Mouse (Mus musculus): ENCODE measurements around the gene Cdkn2d. TPM values are rescaled to one million over a fixed set of nuclear protein-coding genes. Genes with fewer than 3 reads are reported as not detected.
A peak's percentile ranks its signal among the peaks of the same experiment; 100 is the strongest.
"Not testable (repeated sequence)": the region's sequence is repeated elsewhere in the genome, so short reads cannot be mapped to it uniquely, and the experiment has no call there.

The Cdkn2d gene
- polyA plus RNA-seq, 1 experiment: 11.1 TPM

DNA sequence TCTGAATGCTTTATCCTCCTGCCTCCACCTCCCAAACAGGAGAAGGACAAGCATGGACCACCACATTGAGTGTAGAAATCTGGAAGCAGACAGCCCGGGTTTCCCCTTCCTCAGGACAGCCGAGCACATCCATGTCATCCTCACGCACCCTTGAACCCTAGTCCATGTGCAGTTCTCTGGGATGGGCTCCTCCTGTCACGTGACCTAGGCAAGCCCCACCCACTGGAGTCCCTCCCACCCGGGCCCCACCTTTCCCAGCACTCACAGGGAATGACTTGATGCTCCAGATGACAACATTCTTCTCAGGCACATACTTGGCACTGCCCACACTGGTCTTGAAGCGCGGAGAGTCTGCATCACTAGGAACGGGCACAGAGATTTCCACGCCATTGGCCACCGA, 7.8 kb upstream of the Cdkn2d start:
- H3K27ac ChIP-seq (replicated peaks; ENCODE audit: low read depth, low read length): no peak overlapping the region
- no peak overlapping the region for H3K4me3 ChIP-seq (ENCODE audit: insufficient read depth, low read depth, low read length)
- no peaks in the 10 kb centered on the region for H3K4me1 ChIP-seq (ENCODE audit: control insufficient read depth, insufficient read depth, insufficient read length, low read length)

DNA sequence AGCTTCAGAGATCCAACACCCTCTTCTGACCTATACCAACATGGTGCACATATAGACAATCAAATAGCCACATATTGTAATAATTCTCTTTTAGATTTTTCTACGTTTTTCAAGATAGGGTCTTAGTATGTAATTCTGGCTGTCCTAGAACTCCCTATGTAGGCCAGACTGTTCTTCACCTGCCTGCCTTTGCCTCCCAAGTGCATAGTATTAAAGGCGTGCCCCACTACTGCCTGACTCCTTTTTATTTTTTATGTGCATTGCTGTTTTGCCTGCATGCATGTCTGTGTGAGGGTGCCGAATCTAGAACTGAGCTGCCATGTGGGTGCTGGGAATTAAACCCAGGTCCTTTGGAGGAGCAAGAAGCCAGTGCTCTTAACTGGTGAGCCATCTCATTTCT, 1.1 kb upstream of the Cdkn2d start:
- no peak overlapping the region for H3K4me3 ChIP-seq (ENCODE audit: insufficient read depth, low read depth, low read length)
- H3K27ac ChIP-seq (replicated peaks; ENCODE audit: low read depth, low read length): no peak overlapping the region
- peaks cover 8% of the 10 kb centered on the region for H3K4me1 ChIP-seq (ENCODE audit: control insufficient read depth, insufficient read depth, insufficient read length, low read length)

- H3K4me3 ChIP-seq (ENCODE audit: insufficient read depth, low read depth, low read length): peak overlapping the region; percentile 25
- not testable (repeated sequence) for H3K27ac ChIP-seq (replicated peaks; ENCODE audit: low read depth, low read length)
These were observed 661 bp upstream of the Cdkn2d start for GRCm38 (mm10) chr9:21291868-21292267.

GRCm38 (mm10) chr9:21290589-21290988, 618 bp downstream of the Cdkn2d start:
- H3K4me3 ChIP-seq (ENCODE audit: insufficient read depth, low read depth, low read length): peak overlapping the region; percentile 73
- peak overlapping the region; percentile 21; the same call in 1 of the 2 replicates for H3K27ac ChIP-seq (replicated peaks; ENCODE audit: low read depth, low read length)
- peaks cover 12% of the 10 kb centered on the region for H3K4me1 ChIP-seq (ENCODE audit: control insufficient read depth, insufficient read depth, insufficient read length, low read length)

More at GRCm38 (mm10) chr9:21291868-21292267, 661 bp upstream of the Cdkn2d start:
- H3K4me1 ChIP-seq (ENCODE audit: control insufficient read depth, insufficient read depth, insufficient read length, low read length): not testable (repeated sequence)

DNA sequence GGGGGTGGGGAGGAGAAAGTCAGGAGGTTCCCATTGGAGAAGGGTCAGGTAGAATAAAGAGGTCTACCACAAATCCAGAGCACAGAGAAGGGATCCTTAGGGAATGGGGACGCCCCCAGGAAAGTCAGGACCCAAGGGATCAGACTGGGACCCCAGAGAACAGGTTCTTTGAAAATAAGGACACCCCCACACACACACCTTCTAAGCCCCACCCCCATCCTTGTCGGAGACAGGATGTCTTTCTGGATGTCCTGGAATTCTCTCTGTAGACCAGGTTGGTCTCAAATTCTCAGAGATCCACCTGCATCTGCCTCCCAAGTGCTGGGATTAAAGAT, 1.9 kb downstream of the Cdkn2d start:
- Histone ChIP-seq H3K4me1 (ENCODE audit: control insufficient read depth, insufficient read depth, insufficient read length, low read length) (peaks cover 12% of the 10 kb centered on the region), H3K4me3 (ENCODE audit: insufficient read depth, low read depth, low read length) (0 out of 2 replicates have a peak overlapping the region, but pooled peaks have one; percentile 2), H3K27ac (replicated peaks; ENCODE audit: low read depth, low read length) (no peak overlapping the region)

DNA sequence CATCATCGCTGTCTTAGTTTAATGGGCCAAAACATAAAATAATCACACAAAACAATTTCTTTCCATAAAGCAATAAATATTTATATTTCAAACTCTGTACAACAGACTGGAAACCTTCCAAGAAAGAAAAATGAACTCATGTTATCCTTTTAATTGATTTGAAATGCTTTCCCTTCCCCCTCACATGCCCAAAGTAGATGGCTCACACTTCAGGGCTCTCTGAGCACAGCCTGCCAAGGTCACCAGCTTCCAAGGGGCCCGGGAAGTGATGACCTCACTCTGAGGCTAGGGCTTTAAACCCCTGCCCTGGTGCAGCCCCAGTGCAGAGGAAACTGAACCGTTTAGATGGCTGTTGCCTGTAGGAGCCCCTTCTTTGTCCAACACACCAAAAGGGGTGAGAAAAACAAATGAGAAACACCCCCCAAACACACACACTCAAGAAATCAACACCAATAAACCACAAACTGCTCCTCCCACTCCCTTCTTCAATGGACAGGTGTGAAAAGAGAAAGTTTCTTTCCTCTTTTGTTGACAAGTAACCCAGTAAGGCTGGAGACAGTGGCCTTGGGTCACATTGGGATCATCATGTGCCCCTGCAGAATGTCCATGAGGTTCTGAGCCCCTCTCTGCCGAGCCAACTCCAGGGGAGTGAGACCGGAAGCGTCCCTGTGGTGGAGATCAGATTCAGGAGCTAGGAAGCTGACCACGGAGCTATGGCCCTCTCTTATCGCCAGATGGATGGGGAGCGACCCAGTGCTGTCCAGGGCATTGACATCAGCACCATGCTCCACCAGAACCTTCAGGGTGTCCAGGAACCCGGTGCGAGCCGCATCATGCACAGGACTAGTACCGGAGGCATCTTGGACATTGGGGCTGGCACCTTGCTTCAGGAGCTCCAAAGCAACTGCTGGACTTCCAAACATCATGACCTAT, 2.5 kb downstream of the Cdkn2d start:
- peak overlapping the region; percentile 58 for H3K4me3 ChIP-seq (ENCODE audit: insufficient read depth, low read depth, low read length)
- H3K27ac ChIP-seq (replicated peaks; ENCODE audit: low read depth, low read length): peak overlapping the region; percentile 69
- H3K4me1 ChIP-seq (ENCODE audit: control insufficient read depth, insufficient read depth, insufficient read length, low read length): peaks cover 12% of the 10 kb centered on the region

DNA sequence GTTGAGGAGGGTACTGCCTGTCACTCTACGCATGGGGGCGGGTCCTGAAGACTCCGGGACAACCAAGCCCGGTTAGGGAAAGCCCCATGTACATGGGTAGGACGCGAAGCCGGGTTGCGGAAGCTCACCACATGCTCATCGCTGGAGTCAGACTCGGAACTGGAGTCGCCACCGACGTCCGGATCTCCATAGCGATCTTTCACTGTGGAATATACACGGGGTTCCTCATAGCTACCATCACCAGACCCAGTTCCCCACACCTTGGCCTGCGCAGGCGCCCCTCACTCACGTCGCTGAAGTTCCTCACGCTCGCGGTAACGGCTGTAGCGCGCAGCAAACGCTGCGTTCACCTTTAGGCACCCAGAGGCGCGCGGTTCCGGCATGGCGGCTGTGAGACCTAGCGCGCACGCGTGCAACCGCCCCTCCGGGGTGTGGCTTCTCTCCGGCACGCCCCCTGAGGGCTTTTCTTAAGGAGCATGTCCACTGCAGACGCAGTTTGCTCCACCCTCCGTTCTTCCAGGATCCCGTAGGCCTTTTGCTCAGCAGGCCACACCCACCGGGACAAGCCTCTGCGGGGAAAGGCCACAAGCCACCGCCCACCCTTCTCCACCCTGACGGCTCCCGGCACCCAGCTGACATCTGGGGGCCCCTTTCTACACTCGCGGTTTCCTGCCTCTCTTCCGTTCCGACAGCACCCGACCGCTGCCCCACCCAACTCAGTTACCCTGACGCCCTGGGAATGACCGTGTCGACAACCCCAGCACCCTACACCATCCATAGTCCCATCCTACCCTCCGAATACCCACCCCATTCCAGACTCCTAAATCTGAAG, 3.4 kb downstream of the Cdkn2d start, which contains the start of gene Kri1:
Kri1 (minus strand) TSS at position 399 of the 832 bp plus-strand sequence.
- peaks cover 12% of the 10 kb centered on the region for H3K4me1 ChIP-seq (ENCODE audit: control insufficient read depth, insufficient read depth, insufficient read length, low read length)
- H3K27ac ChIP-seq (replicated peaks; ENCODE audit: low read depth, low read length): peak within 1 kb of the TSS; percentile 75
- peak within 1 kb of the TSS; percentile 78 for H3K4me3 ChIP-seq (ENCODE audit: insufficient read depth, low read depth, low read length)

GRCm38 (mm10) chr9:21286753-21287152, 4.5 kb downstream of the Cdkn2d start:
- Histone ChIP-seq H3K4me1 (ENCODE audit: control insufficient read depth, insufficient read depth, insufficient read length, low read length) (peaks cover 12% of the 10 kb centered on the region), H3K4me3 (ENCODE audit: insufficient read depth, low read depth, low read length) (peak overlapping the region; percentile 78; the same call in 1 of the 2 replicates), H3K27ac (replicated peaks; ENCODE audit: low read depth, low read length) (no peak overlapping the region)

- peaks cover 14% of the 10 kb centered on the region for H3K4me1 ChIP-seq (ENCODE audit: control insufficient read depth, insufficient read depth, insufficient read length, low read length)
- H3K27ac ChIP-seq (replicated peaks; ENCODE audit: low read depth, low read length): no peak overlapping the region
- no peak overlapping the region for H3K4me3 ChIP-seq (ENCODE audit: insufficient read depth, low read depth, low read length)
These were observed 7.2 kb downstream of the Cdkn2d start for GRCm38 (mm10) chr9:21283994-21284393.

DNA sequence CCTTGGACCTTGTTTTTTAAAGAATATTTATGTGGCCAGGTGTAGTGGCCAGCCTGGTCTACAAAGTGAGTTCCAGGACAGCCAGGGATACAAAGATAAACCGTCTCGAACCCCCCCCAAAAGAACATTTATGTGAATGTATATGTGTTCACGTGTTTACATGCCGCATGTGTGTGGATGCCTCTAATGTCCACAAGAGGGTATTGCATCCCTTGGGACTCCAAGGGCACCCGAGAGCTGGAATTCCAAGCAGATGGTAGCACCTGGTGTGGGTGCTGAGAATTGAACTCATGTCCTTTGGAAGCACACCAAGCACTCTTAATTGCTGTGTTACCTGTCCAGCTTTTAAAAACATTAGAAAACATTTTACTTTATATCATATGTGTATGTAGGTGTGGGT, 7.6 kb downstream of the Cdkn2d start:
- no peak overlapping the region for H3K4me3 ChIP-seq (ENCODE audit: insufficient read depth, low read depth, low read length)
- no peak overlapping the region for H3K27ac ChIP-seq (replicated peaks; ENCODE audit: low read depth, low read length)
- peaks cover 14% of the 10 kb centered on the region for H3K4me1 ChIP-seq (ENCODE audit: control insufficient read depth, insufficient read depth, insufficient read length, low read length)

GRCm38 (mm10) chr9:21277776-21278175, 13.4 kb downstream of the Cdkn2d start:
- no peak overlapping the region for H3K4me3 ChIP-seq (ENCODE audit: insufficient read depth, low read depth, low read length)
- no peak overlapping the region for H3K27ac ChIP-seq (replicated peaks; ENCODE audit: low read depth, low read length)
- H3K4me1 ChIP-seq (ENCODE audit: control insufficient read depth, insufficient read depth, insufficient read length, low read length): peaks cover 11% of the 10 kb centered on the region

DNA sequence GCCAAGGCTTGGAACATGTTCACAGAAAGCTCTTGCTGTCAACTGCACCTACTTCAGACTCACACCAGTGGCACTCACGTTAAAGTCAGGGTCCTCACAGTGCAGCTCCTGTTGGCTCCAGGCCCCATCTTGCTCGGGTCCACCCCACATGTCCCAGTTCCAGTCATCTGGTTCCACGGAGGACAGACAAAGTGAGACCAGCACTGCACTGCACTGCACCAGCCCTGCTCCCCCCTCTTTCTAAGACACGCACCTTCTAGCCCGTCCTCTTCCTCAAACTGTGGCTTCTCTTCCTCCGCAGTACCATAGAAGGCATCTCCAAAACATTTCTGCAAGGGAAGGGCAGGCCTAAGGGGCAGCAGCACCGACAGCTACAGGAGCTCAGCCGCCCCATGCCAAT, 14.9 kb downstream of the Cdkn2d start:
- Histone ChIP-seq H3K4me1 (ENCODE audit: control insufficient read depth, insufficient read depth, insufficient read length, low read length) (peaks cover 11% of the 10 kb centered on the region), H3K4me3 (ENCODE audit: insufficient read depth, low read depth, low read length) (no peak overlapping the region)

DNA sequence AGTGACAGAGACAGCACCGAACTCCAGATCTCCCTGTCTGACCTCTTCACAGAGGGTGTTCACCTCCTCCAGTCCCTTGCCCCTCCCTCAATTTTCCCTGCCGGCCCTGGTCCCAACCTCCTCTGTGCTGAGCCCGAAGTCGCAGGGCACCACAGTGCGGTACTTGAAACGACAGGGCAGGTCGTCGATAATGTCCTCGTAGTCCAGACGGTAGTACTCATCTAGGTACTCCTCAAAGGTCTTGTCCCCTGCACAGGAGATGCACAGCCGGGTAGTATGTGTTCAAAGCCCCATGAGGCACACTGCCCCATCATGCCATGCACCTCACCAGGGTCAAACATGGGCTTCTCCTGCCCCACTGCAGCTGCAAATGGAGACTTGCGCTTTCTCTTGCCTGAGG, 15.5 kb downstream of the Cdkn2d start:
- Histone ChIP-seq H3K27ac (replicated peaks; ENCODE audit: low read depth, low read length) (no peak overlapping the region), H3K4me3 (ENCODE audit: insufficient read depth, low read depth, low read length) (no peak overlapping the region), H3K4me1 (ENCODE audit: control insufficient read depth, insufficient read depth, insufficient read length, low read length) (peaks cover 11% of the 10 kb centered on the region)

More for the DNA sequence above, 14.9 kb downstream of the Cdkn2d start:
- no peak overlapping the region for H3K27ac ChIP-seq (replicated peaks; ENCODE audit: low read depth, low read length)

DNA sequence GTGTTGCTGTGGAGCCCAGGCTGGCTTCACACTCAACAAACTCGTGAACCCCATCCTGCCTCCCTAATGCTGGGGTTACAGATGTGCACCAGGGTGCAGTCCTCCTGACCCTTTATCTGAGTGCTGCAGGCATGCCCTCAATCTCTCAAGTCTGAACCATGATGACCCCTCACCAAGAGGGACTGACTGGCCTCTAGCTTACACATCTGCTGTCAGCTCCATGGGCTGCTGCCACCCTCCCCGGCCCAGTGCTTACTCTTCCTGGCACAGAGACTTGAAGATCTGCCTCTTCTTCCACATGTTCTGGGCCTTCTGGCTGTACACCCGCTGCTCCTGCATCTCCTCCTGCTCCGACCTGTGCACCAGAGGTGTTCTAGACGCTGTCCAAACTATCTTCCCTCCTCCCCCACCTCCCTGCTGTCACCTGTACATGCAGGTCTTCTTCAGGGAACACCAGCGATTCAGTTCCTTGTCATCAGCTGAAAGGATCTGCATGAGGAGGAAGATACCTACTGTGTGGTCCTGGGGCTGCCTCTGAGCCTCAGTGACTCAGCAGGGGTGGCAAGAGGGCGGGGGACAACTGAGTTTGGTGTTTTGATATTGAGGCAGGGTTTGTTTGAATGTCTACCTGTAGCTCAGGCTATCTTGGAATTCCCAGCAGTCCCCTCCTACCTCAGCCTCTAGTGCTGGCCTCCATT, 16.0 kb downstream of the Cdkn2d start:
- no peak overlapping the region for H3K27ac ChIP-seq (replicated peaks; ENCODE audit: low read depth, low read length)
- no peak overlapping the region for H3K4me3 ChIP-seq (ENCODE audit: insufficient read depth, low read depth, low read length)
- peaks cover 11% of the 10 kb centered on the region for H3K4me1 ChIP-seq (ENCODE audit: control insufficient read depth, insufficient read depth, insufficient read length, low read length)

DNA sequence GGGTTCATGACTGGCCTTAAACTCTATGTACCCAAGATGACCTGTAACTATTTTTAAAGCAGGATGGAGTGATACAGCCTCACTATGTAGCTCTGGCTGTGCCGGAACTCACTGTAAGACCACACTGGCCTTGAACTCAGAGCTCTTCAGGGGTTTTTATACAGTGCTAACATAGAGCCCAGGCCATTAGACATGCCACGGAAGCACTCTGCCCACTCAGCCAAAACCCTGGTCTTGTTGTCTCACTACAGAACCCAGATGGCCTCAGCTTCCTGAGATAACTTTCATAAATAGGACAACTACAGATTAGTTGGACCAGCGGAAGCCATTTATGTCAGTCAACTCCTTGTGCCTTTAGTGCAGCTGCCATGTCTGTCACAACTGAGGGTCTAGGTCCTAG, 16.9 kb downstream of the Cdkn2d start:
- Histone ChIP-seq H3K27ac (replicated peaks; ENCODE audit: low read depth, low read length) (no peak overlapping the region), H3K4me1 (ENCODE audit: control insufficient read depth, insufficient read depth, insufficient read length, low read length) (peaks cover 8% of the 10 kb centered on the region), H3K4me3 (ENCODE audit: insufficient read depth, low read depth, low read length) (no peak overlapping the region)

Data from brown adipose tissue, adult 24 weeks (tissue).